Mouse (Mus musculus): ENCODE data around the gene Mindy2.

Gene Mindy2

GRCm38 (mm10) chr9:70657013-70657967, at the start of gene Mindy2:
Gene Mindy2, minus strand, starts transcription at chr9:70657174.
- DNase-seq (ENCODE audit: low spot score in 2 of 2), result peak; percentile 91 to 95

DNA sequence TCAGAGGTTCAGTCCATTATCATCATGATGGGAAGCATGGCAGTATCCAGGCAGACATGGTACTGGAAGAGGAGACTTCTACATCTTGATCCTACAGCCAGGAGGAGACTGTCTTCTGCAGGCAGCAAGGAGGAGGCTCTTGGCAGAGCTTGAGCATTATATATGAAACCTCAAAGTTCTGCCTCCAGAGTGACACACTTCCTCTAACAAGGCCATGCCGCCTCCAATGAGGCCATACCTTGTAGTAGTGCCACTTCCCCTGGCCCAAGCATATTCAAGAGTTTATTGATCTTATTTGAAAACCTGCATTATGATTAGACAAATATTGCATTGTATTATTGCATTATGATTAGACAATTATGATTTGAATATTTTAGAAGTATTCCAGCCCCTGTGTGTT, 49.5 kb upstream of the Mindy2 start:
- no peak for DNase-seq (ENCODE audit: low spot score in 2 of 2)

DNA sequence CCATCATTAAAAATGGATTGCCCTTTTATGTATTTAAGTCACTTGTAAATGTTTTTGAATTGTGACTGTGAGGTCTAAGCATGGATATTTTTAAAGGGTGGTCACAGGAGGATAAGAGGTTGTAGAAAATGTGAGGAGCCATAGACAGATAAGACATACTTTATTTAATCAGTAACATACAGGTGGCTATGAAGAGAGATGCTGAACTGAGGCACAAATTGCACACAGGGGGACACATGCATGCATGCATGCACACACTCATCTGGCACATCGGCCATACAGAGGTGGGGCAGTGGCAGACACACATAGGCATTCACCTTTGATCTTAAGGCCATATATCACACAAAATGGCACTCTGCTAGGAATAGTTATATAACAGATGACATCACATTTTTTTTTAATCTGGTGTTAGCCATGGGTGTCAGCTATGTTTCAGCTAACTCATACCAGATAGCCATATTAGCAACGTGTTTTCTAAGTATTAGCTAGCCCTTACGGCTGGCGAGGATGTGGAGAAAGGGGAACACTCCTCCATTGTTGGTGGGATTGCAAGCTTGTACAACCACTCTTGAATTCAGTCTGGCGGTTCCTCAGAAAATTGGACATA, 46.7 kb upstream of the Mindy2 start:
- no peak for DNase-seq (ENCODE audit: low spot score in 2 of 2)

GRCm38 (mm10) chr9:70698090-70698489, 41.1 kb upstream of the Mindy2 start:
- no peak for DNase-seq (ENCODE audit: low spot score in 2 of 2)

DNA sequence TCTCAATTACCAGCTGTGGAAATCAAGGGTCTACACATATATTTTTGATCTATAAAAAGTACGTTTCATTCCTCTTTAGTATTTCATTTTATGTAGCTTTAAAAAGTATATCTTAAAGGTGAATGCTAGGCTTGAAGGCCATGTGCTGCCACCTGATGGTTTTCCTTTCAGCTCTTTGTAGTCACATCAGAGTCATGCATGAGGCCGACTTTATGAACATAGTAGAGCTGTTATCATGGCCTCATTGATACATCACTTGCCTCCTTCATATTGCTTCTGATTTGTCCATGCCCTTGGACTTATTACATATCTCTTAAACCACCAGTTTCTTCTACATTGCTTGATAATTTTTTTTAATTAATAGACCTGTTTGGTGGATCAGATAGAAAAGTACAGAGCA, 38.7 kb upstream of the Mindy2 start:
- DNase-seq (ENCODE audit: low spot score in 2 of 2), result no peak

DNA sequence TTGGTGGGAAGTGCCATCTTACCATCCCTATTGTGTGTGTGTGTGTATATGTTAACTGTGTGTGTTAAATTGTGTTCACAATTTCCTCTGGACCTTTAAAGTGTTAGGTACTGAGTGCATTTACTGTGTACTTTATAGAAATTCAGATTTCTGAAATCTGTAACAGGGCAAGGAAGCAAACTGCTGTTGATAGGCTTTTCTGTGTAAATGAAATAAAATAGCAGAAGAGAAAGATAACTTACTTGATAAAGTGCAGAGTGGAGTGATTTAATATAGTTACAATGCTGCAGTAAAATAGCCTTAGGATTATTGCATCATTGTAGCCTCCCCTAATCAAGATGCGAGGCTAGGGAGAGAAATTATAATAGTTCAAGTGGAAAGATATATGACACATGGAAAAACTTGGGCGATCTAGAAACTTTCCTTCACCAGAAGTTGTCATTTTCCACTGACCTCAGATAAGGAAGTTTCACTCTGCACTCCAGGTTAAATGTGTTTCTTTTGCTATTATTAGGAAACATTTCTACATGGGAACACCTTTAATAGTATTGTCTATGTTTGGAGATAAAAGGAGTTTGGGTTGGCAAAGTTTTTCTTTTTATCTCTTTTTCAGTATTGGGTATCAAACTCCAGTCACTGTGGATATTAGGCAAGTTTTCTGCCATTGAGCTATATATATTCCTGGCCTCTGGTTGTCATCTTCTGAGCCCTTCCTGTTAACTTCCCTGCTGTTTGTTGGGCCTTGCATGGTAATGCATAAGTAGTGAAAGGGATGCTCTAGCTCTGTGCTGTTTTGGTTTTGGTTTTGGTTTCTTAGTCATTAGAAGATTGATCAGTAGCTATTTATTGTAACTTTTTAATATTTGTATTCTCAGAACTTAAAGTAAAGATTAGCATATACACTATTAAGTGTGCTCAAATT, 35.1 kb upstream of the Mindy2 start:
- no peak for DNase-seq (ENCODE audit: low spot score in 2 of 2)

DNA sequence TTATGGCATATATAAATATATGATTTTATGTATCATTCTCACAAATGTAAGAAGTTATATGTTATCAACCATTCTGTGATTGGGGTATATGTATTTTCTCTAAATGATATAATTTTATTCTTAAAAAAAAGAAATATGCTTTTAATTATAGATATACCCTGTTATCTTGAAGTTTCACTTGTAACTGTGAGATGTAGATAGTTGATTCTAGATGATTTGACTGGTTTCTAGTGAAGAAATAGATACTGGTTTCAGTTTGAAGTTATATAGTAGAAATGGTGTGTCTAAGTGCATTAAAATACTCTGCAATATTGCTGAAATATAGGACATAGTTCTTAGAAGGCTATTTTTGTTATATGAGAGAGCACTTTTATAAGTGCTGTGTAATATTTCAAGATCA, 33.6 kb upstream of the Mindy2 start:
- DNase-seq (ENCODE audit: low spot score in 2 of 2), result no peak

DNA sequence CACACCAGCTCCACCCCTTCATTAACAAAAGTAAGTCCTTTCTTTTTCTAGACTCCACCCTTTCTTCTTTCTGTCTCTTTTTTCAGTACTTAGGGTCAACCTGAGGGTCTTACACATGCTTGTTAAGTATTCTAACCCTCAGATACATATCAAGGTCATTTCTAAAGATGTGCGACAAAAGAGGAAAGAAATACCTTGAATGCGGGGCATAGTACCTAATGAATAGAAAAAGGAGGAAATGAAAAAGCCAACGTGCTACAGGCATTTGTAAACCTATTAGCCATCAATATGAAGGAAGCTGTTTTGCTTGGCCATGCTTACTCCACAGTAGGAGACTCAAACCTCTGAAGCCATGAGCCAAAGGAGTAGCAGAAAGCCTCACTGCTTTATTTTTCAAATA, 33.0 kb upstream of the Mindy2 start:
- DNase-seq (ENCODE audit: low spot score in 2 of 2), result no peak

DNA sequence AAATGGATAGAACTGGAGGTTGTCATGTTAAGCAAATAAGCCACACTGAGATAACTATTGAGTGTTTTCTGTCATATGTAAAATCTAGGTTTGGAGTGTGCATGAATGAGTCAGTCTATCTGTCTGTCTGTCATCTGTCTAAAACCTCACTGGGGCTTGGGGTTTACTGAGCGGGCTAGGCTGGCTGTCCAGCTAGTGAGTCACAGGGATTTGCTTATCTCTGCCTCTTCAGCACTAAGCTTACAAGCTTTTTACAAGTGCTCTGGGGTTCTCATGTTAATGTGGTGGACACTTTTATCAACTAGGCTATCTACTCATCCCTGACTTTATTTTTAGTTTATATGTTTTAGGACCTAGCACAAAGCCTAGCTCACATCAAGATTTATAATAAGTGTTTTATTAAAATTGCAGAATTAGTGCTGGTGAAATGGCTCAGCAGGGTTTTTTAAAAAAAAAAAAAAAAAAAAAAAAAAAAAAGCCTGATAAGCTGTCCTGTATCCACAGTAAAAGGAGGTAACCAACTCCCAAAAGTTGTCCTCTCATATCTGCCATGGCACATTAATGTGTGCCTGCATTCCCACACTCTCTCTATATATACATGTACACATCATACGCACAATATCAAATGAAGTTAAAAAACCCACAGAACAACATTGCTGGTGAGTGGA, 31.5 kb upstream of the Mindy2 start:
- DNase-seq (ENCODE audit: low spot score in 2 of 2), result no peak

GRCm38 (mm10) chr9:70682202-70682601, 25.2 kb upstream of the Mindy2 start:
- DNase-seq (ENCODE audit: low spot score in 2 of 2), result no peak

- DNase-seq (ENCODE audit: low spot score in 2 of 2), result peak; percentile 20 to 35
Measured at GRCm38 (mm10) chr9:70679132-70680091, 22.4 kb upstream of the Mindy2 start.

- DNase-seq (ENCODE audit: low spot score in 2 of 2), result peak; percentile 95 to 96
Measured at GRCm38 (mm10) chr9:70678682-70679131, 21.7 kb upstream of the Mindy2 start, which contains the start of gene Adam10. Gene Adam10, plus strand, starts transcription at chr9:70678997.

DNA sequence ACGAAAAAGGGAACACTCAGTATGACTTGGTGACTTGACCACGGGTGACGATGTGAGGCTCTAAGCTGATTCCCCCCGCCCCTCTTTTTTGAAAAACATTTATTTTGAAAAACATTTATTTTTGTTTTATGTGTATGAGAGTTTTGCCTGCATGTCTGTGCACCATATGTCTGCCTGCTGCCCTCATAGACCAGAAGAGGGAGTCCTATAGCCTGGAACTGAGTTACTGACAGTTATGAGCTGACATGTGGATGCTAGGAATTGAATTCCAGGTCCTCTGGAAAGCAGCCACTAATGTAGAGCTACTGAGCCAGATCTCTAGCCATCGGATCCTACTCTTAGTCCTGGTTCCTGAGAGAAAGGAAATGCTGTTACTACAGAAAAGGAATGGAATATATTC, 19.0 kb upstream of the Mindy2 start:
- no peak for DNase-seq (ENCODE audit: low spot score in 2 of 2)

DNA sequence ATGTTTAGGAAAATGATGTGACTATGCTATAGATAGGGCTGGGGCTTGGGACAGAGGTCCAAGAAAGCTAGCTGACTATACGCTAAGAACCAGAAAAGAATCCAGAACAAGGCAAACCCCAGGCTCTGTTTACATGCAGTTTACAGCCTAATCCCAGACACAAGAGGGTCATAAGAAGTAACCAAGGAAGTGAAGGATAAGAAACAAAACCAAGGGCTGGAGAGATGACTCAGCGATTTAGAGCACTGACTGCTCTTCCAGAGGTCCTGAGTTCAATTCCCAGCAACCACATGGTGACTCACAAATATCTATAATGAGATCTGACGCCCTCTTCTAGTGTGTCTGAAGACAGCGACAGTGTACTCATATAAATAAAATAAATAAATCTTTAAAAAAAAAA, 18.1 kb upstream of the Mindy2 start:
- DNase-seq (ENCODE audit: low spot score in 2 of 2), result no peak

GRCm38 (mm10) chr9:70673656-70674055, 16.7 kb upstream of the Mindy2 start:
- DNase-seq (ENCODE audit: low spot score in 2 of 2), result no peak

GRCm38 (mm10) chr9:70671772-70672579, 15.0 kb upstream of the Mindy2 start:
- DNase-seq (ENCODE audit: low spot score in 2 of 2), result no peak

GRCm38 (mm10) chr9:70671278-70671677, 14.3 kb upstream of the Mindy2 start:
- no peak for DNase-seq (ENCODE audit: low spot score in 2 of 2)

- DNase-seq (ENCODE audit: low spot score in 2 of 2), result no peak
Measured at GRCm38 (mm10) chr9:70670381-70670780, 13.4 kb upstream of the Mindy2 start.

- DNase-seq (ENCODE audit: low spot score in 2 of 2), result no peak
Measured at GRCm38 (mm10) chr9:70669197-70669596, 12.2 kb upstream of the Mindy2 start.
